Mouse (Mus musculus) CH12.LX (cell line): Measurements from ENCODE around the gene Bco2. TPM values are rescaled to one million over a fixed set of nuclear protein-coding genes. Genes with fewer than 3 reads are reported as not detected.
A peak's percentile ranks its signal among the peaks of the same experiment; 100 is the strongest.

Source experiments
- DNase-seq: peaks from one replicate; pipeline ENCODE4 v3.0.0-alpha.2; 2013; ENCODE audit errors: extremely low read depth
- H3K27ac ChIP-seq: 2 replicates; pipeline ENCODE4 v1.5.1; 2012; ENCODE audit warnings: low read depth, mild to moderate bottlenecking, control low read depth, moderate library complexity; ENCODE audit not compliant: insufficient read depth
- H3K27me3 ChIP-seq: replicated peaks from 2 replicates; pipeline ENCODE3; 2012; ENCODE audit warnings: inconsistent platforms
- H3K36me3 ChIP-seq, 2 experiments: replicated peaks in 1 of 2; 2 replicates each; pipeline versions ENCODE3 to v1.6.1; 2012; ENCODE audit warnings: inconsistent platforms in 1 of 2, low read length in 1 of 2, mild to moderate bottlenecking in 1 of 2, mixed read lengths in 1 of 2, moderate library complexity in 1 of 2; ENCODE audit not compliant: control insufficient read depth in 1 of 2, insufficient read depth in 1 of 2
- H3K4me1 ChIP-seq, 2 experiments: 2 replicates each; pipeline ENCODE4 v1.6.1; 2012; ENCODE audit warnings: inconsistent platforms in 1 of 2, moderate library complexity in 1 of 2; ENCODE audit not compliant: insufficient read depth in 2 of 2, control insufficient read depth in 1 of 2
- H3K4me2 ChIP-seq: 2 replicates; pipeline ENCODE4 v1.6.1; 2012; ENCODE audit warnings: low read depth, mild to moderate bottlenecking, control low read depth; ENCODE audit not compliant: poor library complexity, insufficient read depth, severe bottlenecking
- H3K4me3 ChIP-seq, 3 experiments: fragments of 150-350 bp in 1 of 3; sonication (generic) in 1 of 3; replicated peaks in 1 of 3; 2 replicates each; pipeline versions ENCODE3 to v1.5.1; 2011 to 2012; ENCODE audit warnings: low read depth in 2 of 3, low read length in 2 of 3, mild to moderate bottlenecking in 2 of 3, moderate library complexity in 2 of 3, control low read depth in 1 of 3, improper control_type of control experiment in 1 of 3, inconsistent platforms in 1 of 3, mixed read lengths in 1 of 3; ENCODE audit not compliant: poor library complexity in 1 of 3
- H3K79me2 ChIP-seq: replicated peaks from 2 replicates; pipeline ENCODE4 v1.6.1; 2012; ENCODE audit warnings: mild to moderate bottlenecking, moderate library complexity; ENCODE audit not compliant: control insufficient read depth, poor library complexity, insufficient read depth, severe bottlenecking; ENCODE audit errors: extremely low read depth
- H3K9ac ChIP-seq: 2 replicates; pipeline ENCODE4 v1.6.1; 2012; ENCODE audit warnings: low read depth, mild to moderate bottlenecking, control low read depth, moderate library complexity; ENCODE audit not compliant: insufficient read depth
- H3K9me3 ChIP-seq: replicated peaks from 2 replicates; pipeline ENCODE3; 2012; ENCODE audit warnings: low read length, inconsistent platforms, mixed read lengths
- BHLHE40 ChIP-seq: IDR thresholded peaks from 2 replicates; pipeline ENCODE4 v1.6.1; 2011; ENCODE audit warnings: mild to moderate bottlenecking, low read depth, low read length, improper control_type of control experiment
- CHD1 ChIP-seq: IDR thresholded peaks from 2 replicates; pipeline ENCODE4 v1.6.1; 2012; ENCODE audit warnings: low read depth, low read length, improper control_type of control experiment, inconsistent platforms
- CHD2 ChIP-seq: IDR thresholded peaks from 2 replicates; pipeline ENCODE4 v1.6.1; 2011; ENCODE audit warnings: low read length, improper control_type of control experiment
- E2F4 ChIP-seq: IDR thresholded peaks from 2 replicates; pipeline ENCODE4 v1.6.1; 2011; ENCODE audit warnings: low read depth, low read length, improper control_type of control experiment; ENCODE audit not compliant: insufficient replicate concordance
- ETS1 ChIP-seq: conservative IDR thresholded peaks from 2 replicates; pipeline ENCODE4 v1.6.1; 2012; ENCODE audit warnings: low read depth, mild to moderate bottlenecking, inconsistent platforms, low read length, improper control_type of control experiment, moderate library complexity
- HCFC1 ChIP-seq: IDR thresholded peaks from 2 replicates; pipeline ENCODE4 v1.6.1; 2012; ENCODE audit warnings: low read depth, mild to moderate bottlenecking, inconsistent platforms, low read length, improper control_type of control experiment
- IRF4 ChIP-seq: IDR thresholded peaks from 2 replicates; pipeline ENCODE4 v1.6.1; 2014; ENCODE audit warnings: low read depth, mild to moderate bottlenecking, inconsistent platforms, low read length, improper control_type of control experiment
- JUN ChIP-seq: IDR thresholded peaks from 2 replicates; pipeline ENCODE4 v1.6.1; 2011; ENCODE audit warnings: low read depth, mild to moderate bottlenecking, low read length, improper control_type of control experiment, moderate library complexity; ENCODE audit not compliant: insufficient read depth
- JUND ChIP-seq: conservative IDR thresholded peaks from 2 replicates; pipeline ENCODE4 v1.6.1; 2011; ENCODE audit warnings: low read depth, low read length, improper control_type of control experiment
- MAFK ChIP-seq: IDR thresholded peaks from 2 replicates; pipeline ENCODE4 v1.6.1; 2011; ENCODE audit warnings: low read length, improper control_type of control experiment; ENCODE audit not compliant: insufficient replicate concordance
- MAZ ChIP-seq: IDR thresholded peaks from 2 replicates; pipeline ENCODE4 v1.6.1; 2012; ENCODE audit warnings: low read depth, mild to moderate bottlenecking, inconsistent platforms, low read length, improper control_type of control experiment, moderate library complexity
- MEF2A ChIP-seq: IDR thresholded peaks from 2 replicates; pipeline ENCODE4 v1.6.1; 2014; ENCODE audit warnings: low read depth, mild to moderate bottlenecking, inconsistent platforms, low read length, improper control_type of control experiment, borderline replicate concordance
- MXI1 ChIP-seq: IDR thresholded peaks from 2 replicates; pipeline ENCODE4 v1.6.1; 2011; ENCODE audit warnings: mild to moderate bottlenecking, low read depth, low read length, improper control_type of control experiment
- MYC ChIP-seq: IDR thresholded peaks from 2 replicates; pipeline ENCODE4 v1.6.1; 2011; ENCODE audit warnings: low read depth, mild to moderate bottlenecking, improper control_type of control experiment, low read length
- PAX5 ChIP-seq: IDR thresholded peaks from 2 replicates; pipeline ENCODE4 v1.6.1; 2012; ENCODE audit warnings: low read length, inconsistent platforms, mixed read lengths
- POLR2A ChIP-seq: IDR thresholded peaks from 2 replicates; pipeline ENCODE4 v1.6.1; 2011; ENCODE audit warnings: low read depth, mild to moderate bottlenecking, improper control_type of control experiment, low read length
- RAD21 ChIP-seq: IDR thresholded peaks from 2 replicates; pipeline ENCODE4 v1.6.1; 2011; ENCODE audit warnings: low read depth, mild to moderate bottlenecking, low read length, improper control_type of control experiment, moderate library complexity
- SIN3A ChIP-seq: IDR thresholded peaks from 2 replicates; pipeline ENCODE4 v1.6.1; 2012; ENCODE audit warnings: low read length, improper control_type of control experiment, inconsistent platforms
- SMC3 ChIP-seq: IDR thresholded peaks from 2 replicates; pipeline ENCODE4 v1.6.1; 2011; ENCODE audit warnings: low read depth, low read length, improper control_type of control experiment
- TBP ChIP-seq: conservative IDR thresholded peaks from 2 replicates; pipeline ENCODE4 v1.6.1; 2011; ENCODE audit warnings: low read depth, low read length, improper control_type of control experiment
- UBTF ChIP-seq: IDR thresholded peaks from 2 replicates; pipeline ENCODE4 v1.6.1; 2012; ENCODE audit warnings: low read depth, mild to moderate bottlenecking, inconsistent platforms, low read length, improper control_type of control experiment, moderate library complexity
- ZKSCAN1 ChIP-seq: IDR thresholded peaks from 2 replicates; pipeline ENCODE4 v1.6.1; 2012; ENCODE audit warnings: low read depth, inconsistent platforms, low read length, improper control_type of control experiment, borderline replicate concordance
- dilution Hi-C: fragments of 300-500 bp; cut with MboI; formaldehyde crosslinking; loops from 2 replicates; pipeline ENCODE4 v1.14.3; 2020; ENCODE audit warnings: low sequenced_read_pairs; ENCODE audit not compliant: extremely low pct_unique_long_range_greater_than_20kb, extremely low pct_ligation_motif_present
- in situ Hi-C: fragments of 300-500 bp; cut with MboI; formaldehyde crosslinking; loops from 3 replicates; pipeline ENCODE4 v1.14.3; 2019; ENCODE audit warnings: low sequenced_read_pairs, low pct_ligation_motif_present, low pct_unique_long_range_greater_than_20kb, mixed read lengths
- polyA plus RNA-seq: library from polyadenylated mRNA; unstranded; fragments of >175 nt; gene quantifications from 2 replicates; pipeline ENCODE4 v1.2.1, GENCODE M21; 2012; ENCODE audit warnings: low read depth; ENCODE audit not compliant: insufficient read length
- total RNA-seq, 2 experiments: library from RNA; depleted of rRNA; stranded (reverse); fragments of 300-350 nt in 1 of 2; fragments of >200 nt in 1 of 2; gene quantifications; 2 replicates each; pipeline ENCODE4 v1.2.3; 2012 to 2014

Bco2 gene
- total and polyA plus RNA-seq, 3 experiments = 0.68 to 1.2 (median 0.93) TPM

- Histone ChIP-seq H3K27ac (no peak overlapping the region), H3K79me2 (no peaks in the 10 kb centered on the region), H3K4me1 (peaks cover 5 to 14% of the 10 kb centered on the region in 2 experiments), H3K9ac (no peak overlapping the region; the same call in 1 of the 2 replicates), H3K36me3 (peaks cover 10 to 16% of the 10 kb centered on the region in 2 experiments), H3K27me3 (no peaks in the 10 kb centered on the region), H3K9me3 (no peaks in the 10 kb centered on the region), H3K4me2 (peak overlapping the region; percentile 8; the same call in 1 of the 2 replicates), H3K4me3 (peak overlapping the region in 1 of 3 experiments; percentile 21)
- dilution Hi-C loops = no loop called here
- no peak for TF ChIP-seq E2F4
- TF ChIP-seq CHD1 = no peak
- no peak for TF ChIP-seq RAD21
- no peak for TF ChIP-seq MYC
- peak; percentile 49 for TF ChIP-seq BHLHE40
- no peak for TF ChIP-seq PAX5
- peak; percentile 25; the same call in 1 of the 2 replicates for TF ChIP-seq MAFK
- TF ChIP-seq UBTF = no peak
- TF ChIP-seq TBP = no peak
- TF ChIP-seq IRF4 = peak; percentile 48; the same call in 1 of the 2 replicates
- no peak for TF ChIP-seq MXI1
- TF ChIP-seq ZKSCAN1 = no peak
- no peak for TF ChIP-seq JUN
- no peak for TF ChIP-seq SIN3A
- TF ChIP-seq MEF2A = peak; percentile 80; the same call in 1 of the 2 replicates
- TF ChIP-seq HCFC1 = no peak
- TF ChIP-seq MAZ = no peak
- peak; percentile 55; the same call in 1 of the 2 replicates for TF ChIP-seq ETS1
- TF ChIP-seq POLR2A = no peak
- no peak for TF ChIP-seq JUND
- no peak for TF ChIP-seq CHD2
- no peak for TF ChIP-seq SMC3
- peak; percentile 61 for DNase-seq
- in situ Hi-C loops = no loop called here
These were observed 36.0 kb upstream of the Bco2 start for GRCm38 (mm10) chr9:50590856-50591518.
